Mouse (Mus musculus) testis, adult 2 months (tissue): ENCODE data around the gene Pter.

Experiments used
- CTCF ChIP-seq: fragments of 200-500 bp; IDR thresholded peaks from 2 replicates; pipeline ENCODE4 v1.5.1; 2012; ENCODE audit warnings: low read depth, mild to moderate bottlenecking, inconsistent platforms, low read length, moderate library complexity; ENCODE audit not compliant: control insufficient read depth, insufficient read depth, insufficient replicate concordance
- POLR2A ChIP-seq: fragments of 200-500 bp; IDR thresholded peaks from 2 replicates; pipeline ENCODE4 v1.6.1; 2012; ENCODE audit warnings: low read depth, mild to moderate bottlenecking, inconsistent platforms, low read length, moderate library complexity; ENCODE audit not compliant: control insufficient read depth

GRCm38 (mm10) chr2:12883276-12883914 is 40.4 kb upstream of the Pter start:
- no peak for TF ChIP-seq CTCF
- TF ChIP-seq POLR2A, result no peak
